Mouse (Mus musculus) lung, adult 10 weeks (tissue): ENCODE data around the gene Gm20498. TPM values are rescaled to one million over a fixed set of nuclear protein-coding genes. Genes with fewer than 3 reads are reported as not detected.

ENCODE experiments used
- polyA plus RNA-seq: library from polyadenylated mRNA; stranded (reverse); fragments of 350-450 nt; fragmentation: Illumina TruSeq; extraction: RNeasy Lipid Tissue Mini Kit (QIAGEN cat#74804); gene quantifications from one replicate; pipeline ENCODE4 v1.2.3, GENCODE M21; 2014; ENCODE audit warnings: low read depth, low replicate concordance; ENCODE audit not compliant: insufficient read depth

Gene Gm20498
- polyA plus RNA-seq = 8.6 TPM

GRCm38 (mm10) chr12:81532316-81533028, at the start of gene Gm20498, which contains the start of gene Synj2bp:
Gene Gm20498, minus strand, starts transcription at chr12:81532905.
Gene Synj2bp, minus strand, starts transcription at chr12:81532911.

GRCm38 (mm10) chr12:81568374-81568773, 35.7 kb upstream of the Gm20498 start, which contains the start of gene Adam21:
Gene Adam21, minus strand, starts transcription at chr12:81568474.

DNA sequence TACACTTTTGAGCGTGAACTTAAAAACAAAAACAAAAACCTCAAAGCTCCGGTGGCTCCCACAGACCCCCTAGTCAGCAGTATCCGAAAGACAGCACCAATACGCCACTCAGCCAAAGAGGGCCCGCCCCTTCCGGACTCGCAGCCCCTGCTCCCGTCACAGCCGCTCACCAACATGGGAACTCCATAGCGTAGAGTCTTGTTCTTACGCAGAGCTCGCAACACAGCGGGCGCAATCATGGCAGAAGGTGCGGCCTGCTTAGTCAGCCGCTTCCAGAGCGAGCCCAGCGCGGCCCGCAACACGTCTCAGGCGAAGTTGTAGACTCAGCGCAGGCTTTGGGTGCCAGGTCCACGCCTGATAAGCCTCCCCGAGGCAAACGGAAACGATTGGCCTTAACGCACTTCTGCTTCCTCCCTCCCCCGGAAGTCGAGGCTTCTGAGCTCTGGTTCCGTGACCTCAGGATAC, 47.9 kb downstream of the Gm20498 start, which contains the start of gene Cox16:
Gene Cox16 (minus strand): TSS at position 401 of the 465 bp plus-strand sequence.

DNA sequence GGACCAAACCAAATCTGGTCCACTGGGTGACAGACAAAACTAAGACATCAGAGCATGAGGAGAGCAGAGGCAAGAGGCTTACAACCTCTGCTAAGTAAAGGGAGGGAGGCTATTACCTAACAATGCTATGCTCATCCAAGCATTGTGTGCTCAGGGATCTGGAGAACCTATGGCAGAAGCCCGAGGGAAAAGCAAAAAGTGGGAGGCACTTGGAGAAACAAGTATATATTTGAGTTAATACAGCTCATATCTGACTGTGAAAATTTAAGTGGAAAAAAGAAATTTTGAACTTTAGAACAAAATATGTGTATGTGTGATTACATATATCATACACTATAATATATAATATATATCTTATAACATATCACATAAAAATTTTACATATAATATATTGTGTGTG, 110.9 kb downstream of the Gm20498 start, which contains the start of gene Adam4:
Gene Adam4 (minus strand): TSS at position 101 of the 400 bp plus-strand sequence.

DNA sequence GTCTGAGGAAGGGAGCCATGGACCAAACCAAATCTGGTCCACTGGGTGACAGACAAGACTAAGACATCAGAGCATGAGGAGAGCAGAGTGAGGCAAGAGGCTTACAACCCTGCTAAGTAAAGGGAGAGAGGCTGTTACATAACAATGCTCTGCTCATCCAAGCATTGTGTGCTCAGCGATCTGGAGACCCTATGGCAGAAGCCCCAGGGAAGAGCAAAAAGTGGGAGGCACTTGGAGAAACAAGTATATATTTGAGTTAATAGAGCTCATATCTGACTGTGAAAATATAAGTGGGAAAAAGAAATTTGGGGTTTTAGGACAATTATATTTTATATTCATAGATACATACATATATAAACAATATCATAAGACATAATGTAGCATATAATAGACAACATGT, 153.3 kb downstream of the Gm20498 start, which contains the start of gene Gm4787:
Gene Gm4787 (minus strand): TSS at position 101 of the 400 bp plus-strand sequence.

DNA sequence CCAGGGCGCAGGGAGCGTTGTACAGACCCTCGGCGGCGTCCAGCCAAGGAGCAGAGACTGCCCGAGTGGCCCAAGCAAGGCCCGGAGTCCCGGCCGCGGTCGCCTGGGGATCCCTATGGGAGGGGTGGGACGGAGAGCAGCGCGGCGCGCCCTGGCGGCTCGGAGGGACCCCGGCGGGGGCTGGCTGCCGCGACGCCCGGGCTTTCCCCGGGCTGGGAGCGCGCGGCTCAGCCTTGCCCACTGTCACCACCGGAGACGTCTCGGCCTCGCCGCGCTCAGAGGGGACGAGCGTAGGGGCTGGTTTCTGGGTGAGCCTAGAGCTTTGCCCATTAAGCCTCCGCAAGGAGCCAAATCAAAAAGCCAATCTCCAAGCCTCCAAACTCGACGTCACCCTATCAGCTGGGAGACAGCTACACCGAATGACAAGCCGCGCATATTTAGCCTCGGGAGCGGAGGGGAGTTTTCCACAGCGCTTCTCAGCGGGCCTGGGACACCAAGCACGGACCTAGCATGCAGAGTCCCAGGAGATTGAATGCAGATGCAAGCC, 199.8 kb downstream of the Gm20498 start, which contains the start of gene Slc8a3:
Gene Slc8a3 (minus strand): TSS at position 306 of the 547 bp plus-strand sequence.

Other genes starting within 250 kb of the Gm20498 start
- 0.19 TPM for gene Slc8a3, start 199.7 kb downstream of the Gm20498 start, polyA plus RNA-seq
- gene Gm4787, start 153.4 kb downstream of the Gm20498 start, polyA plus RNA-seq = 0.27 TPM
- gene Adam4, start 111.0 kb downstream of the Gm20498 start, polyA plus RNA-seq = 0.35 TPM
- 125 TPM for gene Cox16, start 47.8 kb downstream of the Gm20498 start, polyA plus RNA-seq
- 24.3 TPM for gene Synj2bp, start within 50 bp of the Gm20498 start, polyA plus RNA-seq
- gene Adam21, start 35.6 kb upstream of the Gm20498 start, polyA plus RNA-seq = not detected
- gene Med6, start 62.1 kb upstream of the Gm20498 start, polyA plus RNA-seq = 35.9 TPM
- gene Ttc9, start 98.3 kb upstream of the Gm20498 start, polyA plus RNA-seq = 12.3 TPM
- 1.2 TPM for gene Map3k9, start 248.3 kb upstream of the Gm20498 start, polyA plus RNA-seq